Mouse (Mus musculus) MEL (cell line): ENCODE data around the gene Pyy. TPM values are rescaled to one million over a fixed set of nuclear protein-coding genes. Genes with fewer than 3 reads are reported as not detected.

Source experiments
- DNase-seq: peaks from one replicate; pipeline ENCODE4 v3.0.0; 2011; ENCODE audit warnings: low read depth, low spot score
- H3K27ac ChIP-seq: 2 replicates; pipeline ENCODE4 v1.5.1; 2012; ENCODE audit warnings: low read depth, mild to moderate bottlenecking, control low read depth, low read length, moderate library complexity; ENCODE audit not compliant: control insufficient read depth
- H3K27me3 ChIP-seq, 2 experiments: fragments of 150-350 bp in 1 of 2; sonication (generic) in 1 of 2; 2 replicates each; pipeline ENCODE4 v1.6.1; 2012; ENCODE audit warnings: low read length in 2 of 2, mild to moderate bottlenecking in 2 of 2, improper control_type of control experiment in 1 of 2, moderate library complexity in 1 of 2; ENCODE audit not compliant: insufficient read depth in 2 of 2, control insufficient read depth in 1 of 2
- H3K36me3 ChIP-seq, 2 experiments: 2 replicates each; pipeline ENCODE4 v1.6.1; 2012 to 2014; ENCODE audit warnings: low read length in 2 of 2, improper control_type of control experiment in 1 of 2, inconsistent platforms in 1 of 2, mild to moderate bottlenecking in 1 of 2; ENCODE audit not compliant: insufficient read depth in 2 of 2, control insufficient read depth in 1 of 2
- H3K4me1 ChIP-seq, 2 experiments: fragments of 150-350 bp in 1 of 2; sonication (generic) in 1 of 2; 2 replicates each; pipeline ENCODE4 v1.6.1; 2012; ENCODE audit warnings: low read length in 2 of 2, improper control_type of control experiment in 1 of 2, mild to moderate bottlenecking in 1 of 2; ENCODE audit not compliant: insufficient read depth in 2 of 2, control insufficient read depth in 1 of 2
- H3K4me3 ChIP-seq, 2 experiments: fragments of 150-350 bp in 1 of 2; sonication (generic) in 1 of 2; 2 replicates each; pipeline ENCODE4 v1.5.1; 2012; ENCODE audit warnings: low read depth in 2 of 2, low read length in 2 of 2, mild to moderate bottlenecking in 2 of 2, moderate library complexity in 2 of 2, control low read depth in 1 of 2, improper control_type of control experiment in 1 of 2; ENCODE audit not compliant: control insufficient read depth in 1 of 2, insufficient read depth in 1 of 2
- H3K79me2 ChIP-seq: 2 replicates; pipeline ENCODE4 v1.6.1; 2012; ENCODE audit warnings: mild to moderate bottlenecking, low read length, moderate library complexity; ENCODE audit not compliant: control insufficient read depth, poor library complexity, insufficient read depth
- H3K9ac ChIP-seq: 2 replicates; pipeline ENCODE4 v1.6.1; 2012; ENCODE audit warnings: low read depth, mild to moderate bottlenecking, control low read depth, low read length, moderate library complexity; ENCODE audit not compliant: control insufficient read depth, poor library complexity, severe bottlenecking
- H3K9me3 ChIP-seq: fragments of 150-350 bp; sonication (generic); replicated peaks from 2 replicates; pipeline ENCODE4 v1.6.1; 2012; ENCODE audit warnings: mild to moderate bottlenecking, low read length, improper control_type of control experiment, moderate library complexity; ENCODE audit not compliant: insufficient read depth
- ELF1 ChIP-seq: IDR thresholded peaks from 2 replicates; pipeline ENCODE4 v1.6.1; 2014; ENCODE audit warnings: low read depth, mild to moderate bottlenecking, inconsistent platforms, low read length, improper control_type of control experiment, moderate library complexity
- EP300 ChIP-seq, 2 experiments: IDR thresholded peaks; 2 replicates each; pipeline ENCODE4 v1.6.1; 2011; ENCODE audit warnings: improper control_type of control experiment in 2 of 2, low read length in 2 of 2, low read depth in 1 of 2, mild to moderate bottlenecking in 1 of 2
- ETS1 ChIP-seq: IDR thresholded peaks from 2 replicates; pipeline ENCODE4 v1.6.1; 2012; ENCODE audit warnings: low read depth, mild to moderate bottlenecking, inconsistent platforms, low read length, improper control_type of control experiment, moderate library complexity
- GABPA ChIP-seq: IDR thresholded peaks from 2 replicates; pipeline ENCODE4 v1.6.1; 2012; ENCODE audit warnings: low read depth, mild to moderate bottlenecking, inconsistent platforms, low read length, improper control_type of control experiment, moderate library complexity
- GATA1 ChIP-seq: IDR thresholded peaks from 2 replicates; pipeline ENCODE4 v1.6.1; 2011; ENCODE audit warnings: low read depth, low read length, improper control_type of control experiment
- HCFC1 ChIP-seq: IDR thresholded peaks from 2 replicates; pipeline ENCODE4 v1.6.1; 2012; ENCODE audit warnings: low read depth, mild to moderate bottlenecking, inconsistent platforms, low read length, improper control_type of control experiment, moderate library complexity
- JUND ChIP-seq: IDR thresholded peaks from 2 replicates; pipeline ENCODE4 v1.6.1; 2011; ENCODE audit warnings: low read depth, mild to moderate bottlenecking, improper control_type of control experiment, low read length
- KAT2A ChIP-seq: conservative IDR thresholded peaks from 2 replicates; pipeline ENCODE4 v1.6.1; 2012; ENCODE audit warnings: low read depth, low read length, improper control_type of control experiment, inconsistent platforms
- MAZ ChIP-seq: IDR thresholded peaks from 2 replicates; pipeline ENCODE4 v1.6.1; 2012; ENCODE audit warnings: low read depth, mild to moderate bottlenecking, inconsistent platforms, low read length, improper control_type of control experiment
- MEF2A ChIP-seq: IDR thresholded peaks from 2 replicates; pipeline ENCODE4 v1.6.1; 2014; ENCODE audit warnings: low read depth, mild to moderate bottlenecking, inconsistent platforms, low read length, improper control_type of control experiment; ENCODE audit not compliant: poor library complexity, insufficient replicate concordance, severe bottlenecking; ENCODE audit errors: extremely low read depth
- MYB ChIP-seq: IDR thresholded peaks from 2 replicates; pipeline ENCODE4 v1.6.1; 2011; ENCODE audit warnings: mild to moderate bottlenecking, low read depth, low read length, improper control_type of control experiment
- MYC ChIP-seq: IDR thresholded peaks from 2 replicates; pipeline ENCODE4 v1.6.1; 2011; ENCODE audit warnings: low read depth, mild to moderate bottlenecking, low read length, improper control_type of control experiment, moderate library complexity
- NELFE ChIP-seq: IDR thresholded peaks from 2 replicates; pipeline ENCODE4 v1.6.1; 2011; ENCODE audit warnings: low read depth, low read length, improper control_type of control experiment
- NRF1 ChIP-seq: IDR thresholded peaks from 2 replicates; pipeline ENCODE4 v1.6.1; 2014; ENCODE audit warnings: low read depth, mild to moderate bottlenecking, inconsistent platforms, low read length, improper control_type of control experiment, moderate library complexity; ENCODE audit not compliant: poor library complexity, insufficient read depth, severe bottlenecking
- POLR2A ChIP-seq, 2 experiments: IDR thresholded peaks; 2 replicates each; pipeline ENCODE4 v1.6.1; 2011 to 2012; ENCODE audit warnings: low read length in 2 of 2, mild to moderate bottlenecking in 2 of 2, control low read depth in 1 of 2, improper control_type of control experiment in 1 of 2, low read depth in 1 of 2, moderate library complexity in 1 of 2; ENCODE audit not compliant: control insufficient read depth in 1 of 2, insufficient read depth in 1 of 2, poor library complexity in 1 of 2
- POLR2AphosphoS2 ChIP-seq: IDR thresholded peaks from 2 replicates; pipeline ENCODE4 v1.6.1; 2011; ENCODE audit warnings: low read length, improper control_type of control experiment
- POLR2AphosphoS5 ChIP-seq: IDR thresholded peaks from 2 replicates; pipeline ENCODE4 v1.6.1; 2012; ENCODE audit warnings: low read depth, borderline replicate concordance, mild to moderate bottlenecking, inconsistent platforms, low read length, moderate library complexity, mixed read lengths
- RAD21 ChIP-seq: IDR thresholded peaks from 2 replicates; pipeline ENCODE4 v1.6.1; 2011; ENCODE audit warnings: mild to moderate bottlenecking, low read depth, low read length, improper control_type of control experiment
- RCOR1 ChIP-seq: IDR thresholded peaks from 2 replicates; pipeline ENCODE4 v1.6.1; 2012; ENCODE audit warnings: low read depth, mild to moderate bottlenecking, inconsistent platforms, low read length, improper control_type of control experiment
- SIN3A ChIP-seq: IDR thresholded peaks from 2 replicates; pipeline ENCODE4 v1.6.1; 2012; ENCODE audit warnings: low read length, improper control_type of control experiment, inconsistent platforms
- SMC3 ChIP-seq: IDR thresholded peaks from 2 replicates; pipeline ENCODE4 v1.6.1; 2011; ENCODE audit warnings: low read depth, low read length, improper control_type of control experiment
- TAL1 ChIP-seq: IDR thresholded peaks from 2 replicates; pipeline ENCODE4 v1.6.1; 2012; ENCODE audit warnings: mild to moderate bottlenecking, inconsistent platforms, low read length, moderate library complexity, mixed read lengths
- TBP ChIP-seq: IDR thresholded peaks from 2 replicates; pipeline ENCODE4 v1.8.0; 2011; ENCODE audit warnings: low read depth, low read length, improper control_type of control experiment
- UBTF ChIP-seq: IDR thresholded peaks from 2 replicates; pipeline ENCODE4 v1.6.1; 2012; ENCODE audit warnings: low read depth, mild to moderate bottlenecking, inconsistent platforms, low read length, improper control_type of control experiment, moderate library complexity, borderline replicate concordance; ENCODE audit not compliant: insufficient read depth
- USF2 ChIP-seq, 2 experiments: IDR thresholded peaks; 2 replicates each; pipeline ENCODE4 v1.6.1; 2011 to 2012; ENCODE audit warnings: improper control_type of control experiment in 2 of 2, low read length in 2 of 2, borderline replicate concordance in 1 of 2, inconsistent platforms in 1 of 2, low read depth in 1 of 2, mild to moderate bottlenecking in 1 of 2; ENCODE audit not compliant: insufficient read depth in 1 of 2
- ZC3H11A ChIP-seq: IDR thresholded peaks from 2 replicates; pipeline ENCODE4 v1.6.1; 2012; ENCODE audit warnings: low read depth, mild to moderate bottlenecking, inconsistent platforms, low read length, improper control_type of control experiment
- ZMIZ1 ChIP-seq: IDR thresholded peaks from 2 replicates; pipeline ENCODE4 v1.6.1; 2012; ENCODE audit warnings: low read depth, mild to moderate bottlenecking, inconsistent platforms, low read length, improper control_type of control experiment, moderate library complexity
- ZNF384 ChIP-seq: IDR thresholded peaks from 2 replicates; pipeline ENCODE4 v1.6.1; 2012; ENCODE audit warnings: low read depth, mild to moderate bottlenecking, inconsistent platforms, low read length, improper control_type of control experiment
- polyA plus RNA-seq, 2 experiments: library from polyadenylated mRNA; stranded (reverse) in 1 of 2; unstranded in 1 of 2; fragments of >175 nt in 1 of 2; fragments of >200 nt in 1 of 2; gene quantifications; 2 replicates each; pipeline versions ENCODE4 v1.2.1 to v1.2.4; 2012; ENCODE audit warnings: low replicate concordance in 2 of 2, low read depth in 1 of 2; ENCODE audit not compliant: insufficient read length in 2 of 2, insufficient read depth in 1 of 2, missing spikeins in 1 of 2
- total RNA-seq: library from RNA; depleted of rRNA; stranded (reverse); fragments of 300-350 nt; gene quantifications from 2 replicates; pipeline ENCODE4 v1.2.3, GENCODE M21; 2012

Pyy gene
- total and polyA plus RNA-seq, 3 experiments = not detected

DNA sequence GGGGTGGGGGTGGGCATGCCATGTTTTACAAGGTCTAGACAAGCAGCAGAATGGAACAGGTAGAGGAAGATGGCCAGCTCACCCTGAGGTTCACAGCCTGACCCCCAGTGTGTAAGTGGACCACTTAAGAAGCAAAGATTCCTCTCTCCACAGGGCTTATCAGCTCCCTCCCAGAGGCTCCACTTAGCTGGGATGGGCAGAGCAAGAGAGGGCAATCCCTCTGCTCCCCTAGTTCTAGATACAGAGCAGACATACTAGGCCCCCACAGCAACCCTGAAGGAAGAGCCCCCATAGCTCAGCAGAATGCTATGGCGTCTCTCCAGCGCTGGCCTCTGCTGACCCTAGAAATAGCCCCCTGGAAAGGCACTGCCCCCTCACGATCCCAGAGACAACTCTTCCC lies 12.0 kb downstream of the Pyy start:
- H3K4me3 ChIP-seq = no peak overlapping the region
- H3K27ac ChIP-seq = no peak overlapping the region
- peaks cover 4 to 25% of the 10 kb centered on the region in 2 experiments; a peak in 2 of 4 replicates for H3K4me1 ChIP-seq
- no peak overlapping the region for H3K9ac ChIP-seq
- no peak for DNase-seq
- no peaks in the 10 kb centered on the region for H3K9me3 ChIP-seq
- peaks cover 0 to 9% of the 10 kb centered on the region in 2 experiments; a peak in 2 of 4 replicates for H3K36me3 ChIP-seq
- no peaks in the 10 kb centered on the region for H3K27me3 ChIP-seq
- TF ChIP-seq SMC3 = no peak
- no peak for TF ChIP-seq SIN3A
- no peak for TF ChIP-seq GABPA
- no peak for TF ChIP-seq RCOR1
- no peak for TF ChIP-seq ZNF384
- no peak for TF ChIP-seq EP300 (IDR thresholded peaks at IDR 0.05; ENCODE audit: low read depth in 1 of 2, low read length in 2 of 2)
- TF ChIP-seq ETS1 = no peak
- no peak for TF ChIP-seq USF2 (IDR thresholded peaks at IDR 0.05; ENCODE audit: borderline replicate concordance in 1 of 2, insufficient read depth in 1 of 2, low read depth in 1 of 2, low read length in 2 of 2)
- no peak for TF ChIP-seq ELF1
- TF ChIP-seq ZMIZ1 = no peak
- TF ChIP-seq TAL1 = no peak
- TF ChIP-seq TBP = no peak
- no peak for TF ChIP-seq MAZ
- no peak for TF ChIP-seq MYC
- TF ChIP-seq NELFE = no peak
- TF ChIP-seq UBTF = no peak
- no peak for TF ChIP-seq RAD21
- TF ChIP-seq, all 39 proteins: peak for 0
- no peaks in the 10 kb centered on the region for H3K79me2 ChIP-seq

DNA sequence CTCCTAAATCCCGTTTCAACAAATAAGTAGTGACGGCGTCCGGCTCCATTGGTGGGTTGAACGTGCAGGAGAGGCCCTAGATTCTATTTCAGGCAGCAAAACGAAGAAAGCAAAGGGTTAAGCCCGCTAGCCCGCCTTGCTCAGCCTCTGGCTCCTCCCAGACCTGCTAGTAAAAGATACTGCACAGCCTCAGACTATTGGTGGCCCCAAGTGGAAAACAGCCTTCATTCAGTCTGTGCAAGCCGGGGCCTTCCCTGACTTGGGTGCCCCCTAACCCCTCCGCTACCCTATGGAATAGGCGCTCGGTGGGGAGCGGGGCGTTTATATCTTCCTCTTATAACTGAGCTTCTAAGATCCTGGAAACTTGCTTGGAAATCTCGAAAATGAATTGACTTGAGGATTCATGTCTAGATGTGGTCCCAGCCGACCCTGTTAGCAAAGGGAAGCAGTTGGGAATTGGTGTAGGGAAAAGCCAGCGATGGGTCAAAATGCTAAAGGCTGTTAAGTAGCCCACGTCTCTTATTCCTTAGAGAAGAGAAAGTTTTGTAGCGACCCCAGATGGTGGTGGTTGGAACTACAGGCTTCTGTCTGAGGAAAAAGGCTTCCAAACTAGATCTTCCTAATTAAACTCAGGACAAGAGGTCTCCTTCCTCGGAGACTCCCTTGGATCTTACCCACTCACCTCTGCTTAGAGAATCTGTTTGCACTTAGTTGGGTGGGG lies 18.4 kb downstream of the Pyy start:
- H3K27me3 ChIP-seq = no peaks in the 10 kb centered on the region
- H3K4me3 ChIP-seq = peak overlapping the region; percentile 57 to 75
- no peaks in the 10 kb centered on the region for H3K9me3 ChIP-seq
- peaks cover 0 to 10% of the 10 kb centered on the region in 2 experiments; a peak in 2 of 4 replicates for H3K36me3 ChIP-seq
- peak overlapping the region; percentile 76 for H3K9ac ChIP-seq
- peaks cover 2% of the 10 kb centered on the region; the same call in 1 of the 2 replicates for H3K79me2 ChIP-seq
- peaks cover 5 to 12% of the 10 kb centered on the region in 2 experiments; a peak in 3 of 4 replicates for H3K4me1 ChIP-seq
- DNase-seq = peak; percentile 98
- H3K27ac ChIP-seq = peak overlapping the region; percentile 92
- TF ChIP-seq ZC3H11A (no peak), USF2 (IDR thresholded peaks at IDR 0.05; ENCODE audit: borderline replicate concordance in 1 of 2, insufficient read depth in 1 of 2, low read depth in 1 of 2, low read length in 2 of 2) (no peak), POLR2AphosphoS5 (no peak), JUND (no peak), HCFC1 (peak; percentile 75), EP300 (IDR thresholded peaks at IDR 0.05; ENCODE audit: low read depth in 1 of 2, low read length in 2 of 2) (peak in 1 of 2 experiments; percentile 63; a peak in 2 of 4 replicates), ZMIZ1 (peak; percentile 82; the same call in 1 of the 2 replicates), GABPA (no peak), KAT2A (no peak), SIN3A (peak; percentile 97), ELF1 (no peak; the same call in 1 of the 2 replicates), MYB (no peak), TBP (peak; percentile 85), MEF2A (peak; percentile 69; the same call in 1 of the 2 replicates), POLR2A (IDR thresholded peaks at IDR 0.05; ENCODE audit: control insufficient read depth in 1 of 2, insufficient read depth in 1 of 2, low read depth in 1 of 2, low read length in 2 of 2, poor library complexity in 1 of 2) (peak; percentile 37 to 64; a peak in 2 of 4 replicates), NRF1 (peak; percentile 41; the same call in 1 of the 2 replicates), GATA1 (peak; percentile 52), ZNF384 (no peak), POLR2AphosphoS2 (peak; percentile 43; the same call in 1 of the 2 replicates)
